Mouse (Mus musculus) heart, postnatal 14 days (tissue): Measurements from ENCODE around the gene 4933402D24Rik. TPM values are rescaled to one million over a fixed set of nuclear protein-coding genes. Genes with fewer than 3 reads are reported as not detected.

Source experiments
- DNase-seq, 2 experiments: peaks; one replicate each; pipeline ENCODE4 v3.0.0; 2021 to 2022
- intact Hi-C: fragments of 180-260 bp; cut with DNase I; formaldehyde crosslinking; loops from one replicate; pipeline ENCODE4 v1.15.1; 2025
- long read RNA-seq, 2 experiments: library from polyadenylated mRNA; stranded (forward); transcript quantifications; one replicate each; pipeline ENCODE4 v2.0.0; 2021
- total RNA-seq, 2 experiments: library from RNA; stranded (reverse); gene quantifications; 2 replicates each; pipeline ENCODE4 v1.2.3; 2021

4933402D24Rik gene
- total RNA-seq, result not detected
- long read RNA-seq, experiment 1, result 0 reads
- long read RNA-seq, experiment 2, result 0 reads

- intact Hi-C loops, result loop anchor here (5.0 to 10.0 kb wide), 3 partner anchors 106 to 536 kb away; no protein-coding TSS in a partner anchor
These were observed at the start of gene 4933402D24Rik for GRCm38 (mm10) chr1:63769167-63769566. 4933402D24Rik (minus strand) TSS chr1:63769267.

DNA sequence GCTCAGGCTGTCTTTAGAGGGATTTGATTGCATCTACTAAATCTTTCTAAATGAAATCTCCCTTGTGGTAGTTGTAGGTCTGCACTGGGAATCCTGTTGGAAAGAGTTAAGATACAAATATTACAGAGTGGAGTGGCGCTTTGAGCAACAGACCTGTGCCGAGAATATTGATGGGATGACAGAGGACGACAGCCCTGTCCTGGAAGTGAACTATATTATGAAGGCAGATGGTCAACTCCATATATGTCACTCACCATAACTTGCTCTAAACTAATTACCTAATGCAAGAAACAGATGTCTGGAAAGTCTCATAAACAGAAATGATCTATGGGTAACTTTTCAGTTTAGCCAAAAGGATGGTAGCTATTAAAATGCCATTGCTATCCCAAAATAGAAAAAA, 39.5 kb upstream of the 4933402D24Rik start:
- DNase-seq, result no peak
- intact Hi-C loops, result no loop called here

More at GRCm38 (mm10) chr1:63769167-63769566, at the start of gene 4933402D24Rik:
- no peak for DNase-seq

- intact Hi-C loops, result no loop called here
- DNase-seq, result no peak
These were observed 36.0 kb upstream of the 4933402D24Rik start for GRCm38 (mm10) chr1:63805095-63805494.

- intact Hi-C loops, result no loop called here
- DNase-seq, result no peak
These were observed 25.3 kb upstream of the 4933402D24Rik start for GRCm38 (mm10) chr1:63794326-63794725.

DNA sequence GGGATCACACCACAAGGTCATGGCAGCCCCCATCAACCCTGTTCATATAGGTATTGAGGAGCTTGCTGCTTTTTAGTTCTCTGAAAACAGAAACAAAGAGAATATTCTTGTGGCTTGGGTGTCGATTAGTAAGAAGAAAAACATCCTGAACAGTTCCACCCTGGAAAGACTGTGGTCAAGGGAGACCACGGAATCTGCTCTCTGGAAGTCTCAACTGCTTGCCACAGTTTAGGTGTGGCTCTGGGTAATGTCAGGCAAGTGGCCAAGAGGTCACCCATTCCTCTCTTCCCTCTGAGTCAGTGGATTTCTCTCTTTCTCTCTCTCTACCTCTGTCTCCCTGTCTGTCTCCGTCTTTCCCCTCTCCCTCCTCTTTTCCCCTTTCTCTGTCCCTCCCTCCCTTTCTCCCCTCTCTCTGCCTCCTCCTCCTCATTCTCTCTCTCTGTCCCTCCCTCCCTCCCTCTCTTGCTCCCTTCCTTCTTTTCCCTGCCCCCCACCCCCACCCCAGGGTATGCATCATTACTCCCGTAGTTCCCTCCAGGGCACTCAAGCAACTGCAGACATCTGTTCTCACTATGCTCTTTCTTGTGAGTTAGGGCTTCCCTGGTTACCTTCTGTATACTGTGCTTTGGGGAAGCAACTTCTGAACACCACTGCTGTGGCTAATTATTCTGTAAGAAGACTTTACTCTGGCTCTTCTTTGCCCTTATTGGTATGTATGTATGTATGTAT, 8.0 kb upstream of the 4933402D24Rik start:
- intact Hi-C loops, result no loop called here
- no peak for DNase-seq

- DNase-seq, result no peak
- intact Hi-C loops, result no loop called here
These were observed 7.3 kb upstream of the 4933402D24Rik start for GRCm38 (mm10) chr1:63776396-63776795.

DNA sequence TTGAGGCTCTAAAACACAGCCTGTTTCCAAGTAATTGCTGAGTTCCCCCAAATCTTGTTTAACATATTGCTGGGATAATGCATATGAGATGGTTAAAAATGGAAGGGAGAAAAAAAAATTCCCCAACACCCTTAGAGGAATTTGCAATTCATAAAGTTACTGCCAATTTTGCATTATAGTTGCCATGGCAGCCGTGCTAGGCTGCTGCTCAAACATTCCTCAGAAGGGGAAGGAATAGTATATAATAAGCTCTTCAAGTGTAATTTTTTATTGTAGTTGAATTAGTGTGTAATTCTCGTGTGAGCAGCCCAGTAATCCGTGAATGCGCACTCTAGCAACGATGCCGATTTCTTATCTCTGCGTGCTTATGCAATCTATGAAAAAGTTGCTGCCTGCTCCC, 1.2 kb upstream of the 4933402D24Rik start:
- DNase-seq, result no peak
- intact Hi-C loops, result no loop called here

DNA sequence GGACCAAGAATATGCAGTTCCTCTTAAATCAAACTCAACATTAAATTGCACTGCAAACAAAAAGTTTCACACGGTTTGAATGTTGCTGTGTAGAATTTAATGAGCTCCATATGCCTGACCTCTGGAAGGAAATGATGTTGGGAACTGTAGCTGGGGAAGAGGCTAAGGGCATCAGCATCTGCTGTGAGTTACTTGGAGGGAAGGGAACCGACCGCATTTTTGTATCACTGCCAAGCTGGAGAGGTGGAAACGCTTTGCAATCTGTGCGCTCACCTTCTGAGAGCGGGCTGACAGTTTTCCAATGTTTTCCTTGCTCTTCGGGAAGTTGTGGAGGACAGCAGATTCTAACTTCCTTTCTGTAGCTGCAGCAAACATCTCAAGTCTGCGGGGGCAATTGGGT, 955 bp downstream of the 4933402D24Rik start:
- peak in 1 of 2 experiments; percentile 5 for DNase-seq

DNA sequence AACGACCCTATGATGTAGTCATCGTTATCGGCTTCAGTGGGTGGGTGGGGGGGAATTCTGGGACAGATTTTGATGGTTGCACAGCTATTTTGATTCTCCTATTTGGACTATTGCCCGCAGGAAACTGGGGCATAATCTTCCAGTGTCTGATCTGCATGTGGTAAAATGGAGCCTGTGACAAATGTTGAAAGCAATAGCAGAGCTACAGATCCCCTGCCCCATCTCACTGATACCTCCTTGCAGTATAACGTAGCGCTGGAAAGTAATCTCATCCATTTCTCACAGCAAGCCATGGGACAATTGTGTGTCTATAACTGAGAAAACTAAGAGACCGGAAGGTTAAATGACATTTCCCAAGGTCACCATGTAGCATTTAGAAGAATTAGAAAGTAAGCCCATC, 4.7 kb downstream of the 4933402D24Rik start:
- intact Hi-C loops, result loop anchor here (2.0 to 10.0 kb wide), 5 partner anchors 97 to 540 kb away; no protein-coding TSS in a partner anchor
- no peak for DNase-seq

More for the DNA sequence above, 955 bp downstream of the 4933402D24Rik start:
- intact Hi-C loops, result loop anchor here (5.0 to 10.0 kb wide), 3 partner anchors 107 to 537 kb away; no protein-coding TSS in a partner anchor

GRCm38 (mm10) chr1:63763881-63764386, 5.1 kb downstream of the 4933402D24Rik start:
- no peak for DNase-seq
- intact Hi-C loops, result loop anchor here (2.0 to 10.0 kb wide), 6 partner anchors 97 to 683 kb away; no protein-coding TSS in a partner anchor

- DNase-seq, result peak; percentile 8 to 41
- intact Hi-C loops, result loop anchor here (2.0 to 10.0 kb wide), 5 partner anchors 96 to 684 kb away; no protein-coding TSS in a partner anchor
These were observed 5.8 kb downstream of the 4933402D24Rik start for GRCm38 (mm10) chr1:63763212-63763694.

- DNase-seq, result no peak
- intact Hi-C loops, result no loop called here
These were observed 13.1 kb downstream of the 4933402D24Rik start for GRCm38 (mm10) chr1:63756005-63756404.

DNA sequence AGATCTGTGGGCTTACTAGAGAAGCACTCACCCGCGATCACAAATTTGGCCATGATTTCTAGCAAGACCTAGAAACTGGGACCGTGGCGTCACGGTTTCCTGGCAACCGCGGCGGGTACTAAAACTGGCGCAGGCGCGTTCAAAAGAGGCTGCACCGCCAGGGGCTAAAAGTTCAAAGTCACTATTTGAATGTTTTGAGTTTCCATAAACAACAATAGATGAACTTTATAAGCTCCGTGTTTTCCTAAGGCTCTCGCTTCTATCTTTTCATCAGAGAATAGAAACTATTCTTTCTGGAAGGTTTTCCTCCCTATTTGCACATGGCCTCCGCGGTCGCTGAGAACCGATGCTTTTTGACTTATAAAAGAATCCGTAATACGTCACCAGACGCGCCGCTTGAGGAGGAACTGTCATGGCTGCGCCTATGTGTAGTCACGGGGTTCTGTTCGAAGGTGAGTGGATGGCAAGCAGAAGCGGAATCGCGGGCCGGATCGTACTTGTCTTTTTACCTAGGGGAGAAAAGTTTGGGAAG, 38.8 kb downstream of the 4933402D24Rik start, which contains the start of the genes Mdh1b and Fastkd2:
TSS of gene Mdh1b (minus strand) at position 79 of the 532 bp plus-strand sequence.
TSS of gene Fastkd2 (plus strand) at position 375 of the 532 bp plus-strand sequence.
- intact Hi-C loops, result no loop called here
- peak; percentile 80 to 92 for DNase-seq

- intact Hi-C loops, result loop anchor here (10.0 kb wide), 1 partner anchor 965 kb away; the partner anchor contains the start of gene Ccnyl1
- no peak for DNase-seq
These were observed 39.3 kb downstream of the 4933402D24Rik start for GRCm38 (mm10) chr1:63729796-63730195.

DNA sequence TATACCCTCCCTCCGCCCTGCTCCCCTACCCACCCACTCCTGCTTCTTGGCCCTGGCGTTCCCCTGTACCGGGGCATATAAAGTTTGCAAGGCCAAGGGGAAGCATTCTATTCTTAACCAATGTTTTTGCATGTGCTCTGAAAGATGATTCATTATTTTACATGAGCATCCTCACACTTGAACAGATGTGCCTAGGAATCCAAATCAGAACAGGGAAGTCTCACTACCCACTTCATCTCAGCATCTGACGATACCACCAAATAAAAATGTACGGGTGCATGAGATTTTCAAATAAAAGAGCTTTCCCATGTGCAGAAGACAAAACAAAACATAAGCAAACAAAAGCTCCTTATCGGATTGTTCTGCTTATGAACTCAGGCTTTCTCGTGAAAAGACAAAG, 48.9 kb downstream of the 4933402D24Rik start:
- DNase-seq, result no peak
- intact Hi-C loops, result loop anchor here (10.0 kb wide), 1 partner anchor 975 kb away; the partner anchor contains the start of gene Ccnyl1

- DNase-seq, result no peak
- intact Hi-C loops, result no loop called here
These were observed 60.2 kb downstream of the 4933402D24Rik start for GRCm38 (mm10) chr1:63708876-63709275.

DNA sequence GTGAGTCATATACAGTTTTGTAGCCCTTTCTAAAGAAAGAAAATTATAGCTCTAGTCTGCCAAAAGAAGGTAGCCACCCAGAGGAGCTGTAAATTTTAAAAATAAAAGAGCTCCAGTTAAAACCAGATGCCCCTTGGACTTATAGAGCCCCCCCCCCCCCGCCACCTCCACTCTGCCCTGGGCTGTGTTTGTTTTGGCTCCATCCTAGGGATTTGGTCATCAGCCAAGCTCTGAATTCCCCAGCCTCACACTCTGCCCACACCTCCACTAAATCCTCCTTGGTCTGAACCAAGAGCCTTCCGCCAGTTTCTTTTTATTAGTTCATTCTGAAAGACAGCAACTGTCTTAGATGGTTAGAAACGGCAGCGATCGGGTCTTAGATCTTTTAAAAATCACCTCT, 63.3 kb downstream of the 4933402D24Rik start:
- intact Hi-C loops, result no loop called here
- DNase-seq, result no peak
